Mouse (Mus musculus) ovary, adult 2 months (tissue): ENCODE measurements around the gene Il6. TPM values are rescaled to one million over a fixed set of nuclear protein-coding genes. Genes with fewer than 3 reads are reported as not detected.

Source experiments
- polyA plus RNA-seq: library from polyadenylated mRNA; depleted of rRNA; stranded (reverse); fragments of >200 nt; gene quantifications from 2 replicates; pipeline ENCODE4 v1.2.3, GENCODE M21; 2012; rRNA removed

Il6 gene
- 0.20 TPM in 1 of 2 replicates, not detected in the other for polyA plus RNA-seq

DNA sequence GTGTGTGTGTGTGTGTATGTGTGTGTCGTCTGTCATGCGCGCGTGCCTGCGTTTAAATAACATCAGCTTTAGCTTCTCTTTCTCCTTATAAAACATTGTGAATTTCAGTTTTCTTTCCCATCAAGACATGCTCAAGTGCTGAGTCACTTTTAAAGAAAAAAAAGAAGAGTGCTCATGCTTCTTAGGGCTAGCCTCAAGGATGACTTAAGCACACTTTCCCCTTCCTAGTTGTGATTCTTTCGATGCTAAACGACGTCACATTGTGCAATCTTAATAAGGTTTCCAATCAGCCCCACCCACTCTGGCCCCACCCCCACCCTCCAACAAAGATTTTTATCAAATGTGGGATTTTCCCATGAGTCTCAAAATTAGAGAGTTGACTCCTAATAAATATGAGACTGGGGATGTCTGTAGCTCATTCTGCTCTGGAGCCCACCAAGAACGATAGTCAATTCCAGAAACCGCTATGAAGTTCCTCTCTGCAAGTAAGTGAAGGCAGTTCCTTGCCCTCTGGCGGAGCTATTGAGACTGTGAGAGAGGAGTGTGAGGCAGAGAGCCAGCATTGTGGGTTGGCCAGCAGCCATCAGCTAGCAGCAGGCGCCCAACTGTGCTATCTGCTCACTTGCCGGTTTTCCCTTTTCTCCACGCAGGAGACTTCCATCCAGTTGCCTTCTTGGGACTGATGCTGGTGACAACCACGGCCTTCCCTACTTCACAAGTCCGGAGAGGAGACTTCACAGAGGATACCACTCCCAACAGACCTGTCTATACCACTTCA, at the start of gene Il6:
TSS of gene Il6 (plus strand) at position 389 of the 778 bp plus-strand sequence.

Other genes with a start within 250 kb of the Il6 start
- 47.8 and 64.1 TPM in 2 replicates for gene Tyms, start 60.5 kb downstream of the Il6 start, polyA plus RNA-seq
- 1.0 and 1.5 TPM in 2 replicates for gene Garem2, start 92.0 kb downstream of the Il6 start, polyA plus RNA-seq
- gene 3110082J24Rik, start 93.0 kb downstream of the Il6 start, polyA plus RNA-seq, result not detected in 2 replicates
- 72.5 and 79.0 TPM in 2 replicates for gene Hadha, start 142.0 kb downstream of the Il6 start, polyA plus RNA-seq
- gene Hadhb, start 142.1 kb downstream of the Il6 start, polyA plus RNA-seq, result 83.2 and 131 TPM in 2 replicates
- gene Adgrf3, start 192.6 kb downstream of the Il6 start, polyA plus RNA-seq, result 0.08 and 0.10 TPM in 2 replicates
- 28.6 and 29.5 TPM in 2 replicates for gene Selenoi, start 219.5 kb downstream of the Il6 start, polyA plus RNA-seq